Mouse (Mus musculus) forebrain, postnatal 0 days (tissue): Measurements from ENCODE around the gene A830018L16Rik. TPM values are rescaled to one million over a fixed set of nuclear protein-coding genes. Genes with fewer than 3 reads are reported as not detected.

ENCODE experiments used
- ATAC-seq: fragments of 200-750 bp; cut with Nextera tagmentation; 2 replicates; pipeline ENCODE4 v1.8.0; 2017; ENCODE audit warnings: mild to moderate bottlenecking, moderate library complexity
- DNase-seq: peaks from one replicate; pipeline ENCODE4 v3.0.0-alpha.2; 2015
- H3K27ac ChIP-seq: fragments of 300-500 bp; sonication (generic); 2 replicates; pipeline ENCODE4 v1.5.1; 2014; ENCODE audit warnings: low read depth, mild to moderate bottlenecking, antibody characterized with exemption, low read length, moderate library complexity, mixed read lengths
- H3K27me3 ChIP-seq: fragments of 300-500 bp; sonication (generic); 2 replicates; pipeline ENCODE4 v1.6.1; 2014; ENCODE audit warnings: mild to moderate bottlenecking, low read length, mixed read lengths; ENCODE audit not compliant: insufficient read depth
- H3K36me3 ChIP-seq: fragments of 300-500 bp; sonication (generic); 2 replicates; pipeline ENCODE4 v1.6.1; 2014; ENCODE audit warnings: mild to moderate bottlenecking, moderate library complexity; ENCODE audit not compliant: insufficient read depth
- H3K4me1 ChIP-seq: fragments of 300-500 bp; sonication (generic); 2 replicates; pipeline ENCODE4 v1.6.1; 2014; ENCODE audit warnings: antibody characterized with exemption; ENCODE audit not compliant: insufficient read depth
- H3K4me2 ChIP-seq: fragments of 300-500 bp; sonication (generic); 2 replicates; pipeline ENCODE4 v1.6.1; 2014; ENCODE audit warnings: low read depth, mild to moderate bottlenecking, moderate library complexity
- H3K4me3 ChIP-seq: fragments of 300-500 bp; sonication (generic); 2 replicates; pipeline ENCODE4 v1.5.1; 2014; ENCODE audit warnings: low read depth, low read length, mixed read lengths
- H3K9ac ChIP-seq: fragments of 300-500 bp; sonication (generic); 2 replicates; pipeline ENCODE4 v1.6.1; 2014; ENCODE audit warnings: mild to moderate bottlenecking
- H3K9me3 ChIP-seq: fragments of 300-500 bp; sonication (generic); 2 replicates; pipeline ENCODE4 v1.6.1; 2016; ENCODE audit warnings: low read length
- CTCF ChIP-seq: sonication (generic); IDR thresholded peaks from 2 replicates; pipeline ENCODE4 v1.5.1; 2016; ENCODE audit warnings: antibody characterized with exemption, control low read depth, low read depth
- WGBS: fragments of 180-500 bp; shearing (Covaris S2); extraction: QIAGEN DNeasy Blood & Tissue Kit; methylation state at CpG from one replicate; pipeline ENCODE4 v1.1.7; 2014; 5-methylcytosine and 5-hydroxymethylcytosine counted together
- polyA plus RNA-seq: library from polyadenylated mRNA; unstranded; fragments of >200 nt; fragmentation: Nextera tagmentation; extraction: Ambion mirVana; gene quantifications from 2 replicates; pipeline ENCODE4 v1.2.1, GENCODE M21; 2015
- total RNA-seq: library from RNA; depleted of rRNA; stranded (reverse); fragments of >200 nt; gene quantifications from 2 replicates; pipeline ENCODE4 v1.2.3, GENCODE M21; 2014

Gene A830018L16Rik
- total and polyA plus RNA-seq, 2 experiments from 2014 or later = 18.3 to 32.1 TPM

DNA sequence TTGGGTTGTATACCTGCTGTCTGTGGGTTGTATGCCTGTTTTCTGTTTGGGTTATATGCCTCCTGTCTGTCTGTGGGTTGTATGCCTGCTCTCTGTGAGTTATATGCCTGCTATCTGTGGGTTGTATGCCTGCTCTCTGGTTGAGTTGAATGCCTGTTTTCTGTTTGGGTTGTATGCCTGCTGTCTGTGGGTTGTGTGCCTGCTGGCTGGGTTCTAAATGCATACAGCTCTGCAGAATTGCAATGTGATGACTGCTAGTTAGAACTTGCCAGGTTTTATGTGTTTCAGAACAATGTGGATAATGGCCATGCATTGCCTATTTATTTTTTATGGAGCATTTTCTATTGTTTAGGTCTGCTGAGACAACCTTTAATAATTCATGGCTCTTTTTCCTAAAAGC is 236.2 kb downstream of the A830018L16Rik start:
- Histone ChIP-seq H3K27me3 (no peaks in the 10 kb centered on the region), H3K4me3 (no peak overlapping the region), H3K9me3 (no peaks in the 10 kb centered on the region), H3K4me1 (no peaks in the 10 kb centered on the region), H3K36me3 (no peaks in the 10 kb centered on the region), H3K27ac (no peak overlapping the region), H3K9ac (no peak overlapping the region), H3K4me2 (no peak overlapping the region)
- ATAC-seq = peak; percentile 79
- DNase-seq = peak; percentile 35
- TF ChIP-seq CTCF = no peak

DNA sequence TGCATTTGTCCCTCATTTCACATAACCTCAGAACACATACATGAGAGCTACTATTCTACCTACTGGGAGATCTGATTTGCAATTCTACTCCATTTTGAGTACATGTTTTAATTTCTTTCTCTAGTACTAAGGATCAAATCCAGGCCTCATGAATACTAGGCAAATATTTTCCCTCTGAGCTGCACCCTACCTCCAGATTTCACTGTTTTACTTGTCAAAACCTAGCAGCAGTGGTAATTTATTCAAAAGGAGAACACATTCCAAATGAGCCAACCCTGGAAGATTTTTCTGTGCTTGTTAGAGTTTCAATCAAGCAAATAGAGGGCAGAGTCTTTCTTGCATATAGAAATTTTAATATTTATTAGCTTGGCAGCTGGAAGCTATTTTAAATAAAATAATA is 238.9 kb downstream of the A830018L16Rik start:
- Histone ChIP-seq H3K27me3 (no peaks in the 10 kb centered on the region), H3K4me1 (no peaks in the 10 kb centered on the region), H3K27ac (no peak overlapping the region), H3K4me3 (no peak overlapping the region), H3K4me2 (no peak overlapping the region), H3K9ac (no peak overlapping the region), H3K36me3 (no peaks in the 10 kb centered on the region), H3K9me3 (no peaks in the 10 kb centered on the region)
- ATAC-seq = no peak; the same call in 1 of the 2 replicates
- TF ChIP-seq CTCF = no peak
- DNase-seq = no peak

DNA sequence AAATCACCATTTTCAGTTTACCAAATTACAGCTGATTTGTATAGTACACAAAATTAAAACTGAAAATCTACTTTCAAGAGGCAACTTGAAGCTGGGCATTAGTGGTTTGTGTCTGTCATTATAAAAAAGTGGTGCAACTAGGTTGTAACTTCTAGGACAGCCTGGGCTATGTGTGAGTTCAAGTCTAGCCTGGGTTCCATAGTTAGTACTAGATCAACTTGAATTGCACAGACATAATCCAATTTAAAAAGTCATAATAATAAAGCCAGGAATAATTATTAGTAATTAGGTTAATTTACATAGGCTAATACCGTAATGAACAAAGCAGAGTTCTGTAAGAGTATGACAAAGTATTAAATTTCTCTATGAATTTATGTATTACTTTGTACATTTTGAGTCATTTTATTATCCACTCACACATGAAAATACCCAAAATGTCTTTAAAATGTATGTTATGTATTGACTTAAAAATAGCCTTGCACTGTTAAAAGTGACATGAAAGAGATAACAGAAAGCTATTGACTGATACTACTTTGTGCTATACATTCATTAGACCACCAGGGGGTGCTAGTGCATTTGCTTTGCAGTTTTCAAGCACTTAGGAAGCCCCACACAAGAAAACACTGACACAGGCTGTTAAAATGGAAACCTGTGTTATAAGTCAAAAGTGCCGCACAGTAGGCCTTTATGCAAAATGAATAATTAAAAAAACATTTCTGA is 243.6 kb downstream of the A830018L16Rik start:
- DNase-seq (peak; percentile 90), ATAC-seq (peak; percentile 88)
- no peak overlapping the region for H3K4me3 ChIP-seq
- no peaks in the 10 kb centered on the region for H3K4me1 ChIP-seq
- peak; percentile 94 for TF ChIP-seq CTCF
- no peaks in the 10 kb centered on the region for H3K36me3 ChIP-seq
- no peak overlapping the region for H3K9ac ChIP-seq
- H3K27ac ChIP-seq = no peak overlapping the region
- 49% methylated on average over 2 of the region's 2 CpGs for WGBS
- no peaks in the 10 kb centered on the region for H3K27me3 ChIP-seq
- H3K9me3 ChIP-seq = no peaks in the 10 kb centered on the region
- H3K4me2 ChIP-seq = no peak overlapping the region

GRCm38 (mm10) chr1:11658061-11658625 is 244.2 kb downstream of the A830018L16Rik start:
- TF ChIP-seq CTCF = no peak
- Histone ChIP-seq H3K4me3 (no peak overlapping the region), H3K27ac (no peak overlapping the region), H3K36me3 (no peaks in the 10 kb centered on the region), H3K4me1 (no peaks in the 10 kb centered on the region), H3K9me3 (no peaks in the 10 kb centered on the region), H3K27me3 (no peaks in the 10 kb centered on the region), H3K9ac (no peak overlapping the region), H3K4me2 (no peak overlapping the region)
- ATAC-seq = peak; percentile 40; the same call in 1 of the 2 replicates
- 27% methylated on average over 3 of the region's 3 CpGs for WGBS
- DNase-seq = no peak

GRCm38 (mm10) chr1:11744749-11745314 is 330.9 kb downstream of the A830018L16Rik start:
- no peak overlapping the region for H3K9ac ChIP-seq
- no peaks in the 10 kb centered on the region for H3K27me3 ChIP-seq
- DNase-seq (no peak), ATAC-seq (no peak)
- 0 out of 2 replicates have a peak, but pooled peaks cover 6% of the 10 kb centered on the region for H3K9me3 ChIP-seq
- H3K36me3 ChIP-seq = no peaks in the 10 kb centered on the region
- no peak overlapping the region for H3K4me2 ChIP-seq
- H3K27ac ChIP-seq = no peak overlapping the region
- no peak for TF ChIP-seq CTCF
- H3K4me1 ChIP-seq = no peaks in the 10 kb centered on the region
- no peak overlapping the region for H3K4me3 ChIP-seq

DNA sequence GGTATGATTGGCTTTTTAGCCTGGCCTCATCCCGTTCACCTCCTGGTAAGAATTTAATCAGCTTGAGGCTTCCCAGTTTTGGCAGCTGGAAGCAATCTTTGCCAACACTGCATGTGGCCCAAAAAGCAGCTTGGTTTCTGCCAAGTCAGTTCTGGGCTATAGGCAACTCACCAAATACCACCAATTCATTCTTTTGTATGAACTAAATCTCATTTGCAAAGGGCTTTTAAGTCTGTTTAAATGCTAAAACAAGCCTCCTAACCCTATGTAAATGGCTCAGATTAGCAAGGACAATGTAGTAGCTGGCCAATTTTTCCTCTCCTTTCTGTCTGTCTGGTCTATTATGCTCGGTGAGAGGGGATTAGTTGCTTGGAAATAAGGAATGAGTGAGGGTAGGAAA is 334.5 kb downstream of the A830018L16Rik start:
- WGBS = 1% methylated on average over 2 of the region's 2 CpGs
- peak; percentile 50; the same call in 1 of the 2 replicates for ATAC-seq
- Histone ChIP-seq H3K9me3 (0 out of 2 replicates have a peak, but pooled peaks cover 6% of the 10 kb centered on the region), H3K4me2 (no peak overlapping the region), H3K4me1 (no peaks in the 10 kb centered on the region), H3K27ac (no peak overlapping the region), H3K9ac (no peak overlapping the region), H3K36me3 (no peaks in the 10 kb centered on the region), H3K4me3 (no peak overlapping the region), H3K27me3 (no peaks in the 10 kb centered on the region)
- no peak for TF ChIP-seq CTCF
- peak; percentile 37 for DNase-seq

DNA sequence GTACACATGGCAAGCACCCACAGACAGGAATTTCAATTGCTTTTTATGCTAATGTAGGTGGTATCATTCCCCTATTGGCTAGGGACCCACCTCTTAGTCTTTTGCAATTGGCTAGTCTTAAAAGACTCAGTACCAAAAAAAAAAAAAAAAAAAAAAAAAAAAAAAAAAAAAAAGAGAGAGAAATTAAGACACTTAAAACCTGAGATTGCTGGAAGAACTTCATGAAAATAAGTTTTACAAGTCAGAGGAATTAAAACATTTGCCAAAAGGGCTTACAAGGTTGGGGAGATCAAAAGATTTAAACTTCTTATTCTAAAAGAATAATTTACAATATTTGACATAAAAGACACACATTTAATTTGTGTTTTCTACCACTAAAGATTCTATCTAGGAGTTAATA is 336.2 kb downstream of the A830018L16Rik start:
- Histone ChIP-seq H3K4me3 (no peak overlapping the region), H3K36me3 (no peaks in the 10 kb centered on the region), H3K9me3 (0 out of 2 replicates have a peak, but pooled peaks cover 6% of the 10 kb centered on the region), H3K4me2 (no peak overlapping the region), H3K27me3 (no peaks in the 10 kb centered on the region; the same call in 1 of the 2 replicates), H3K9ac (no peak overlapping the region), H3K4me1 (no peaks in the 10 kb centered on the region), H3K27ac (no peak overlapping the region)
- no peak for ATAC-seq
- DNase-seq = no peak
- no peak for TF ChIP-seq CTCF
